Mouse (Mus musculus) ES-E14 (cell line): ENCODE results near the gene Hsp90aa1. TPM values are rescaled to one million over a fixed set of nuclear protein-coding genes. Genes with fewer than 3 reads are reported as not detected.

Experiments
- DNase-seq: peaks from one replicate; pipeline ENCODE4 v3.0.0-alpha.2; 2013; ENCODE audit warnings: low read depth, low spot score
- H3K27ac ChIP-seq: 2 replicates; pipeline ENCODE4 v1.5.1; 2012; ENCODE audit warnings: low read depth, mild to moderate bottlenecking, low read length, moderate library complexity, mixed read lengths; ENCODE audit not compliant: poor library complexity, insufficient read depth, severe bottlenecking
- H3K36me3 ChIP-seq: 2 replicates; pipeline ENCODE4 v1.6.1; 2012; ENCODE audit warnings: mild to moderate bottlenecking, low read length, moderate library complexity, mixed read lengths; ENCODE audit not compliant: control insufficient read depth, poor library complexity, insufficient read depth, severe bottlenecking
- H3K4me1 ChIP-seq, 2 experiments: fragments of 150-350 bp in 1 of 2; sonication (generic) in 1 of 2; 2 replicates each; pipeline ENCODE4 v1.6.1; 2012; ENCODE audit warnings: low read length in 2 of 2, mild to moderate bottlenecking in 1 of 2, mixed read lengths in 1 of 2; ENCODE audit not compliant: control insufficient read depth in 2 of 2, insufficient read depth in 2 of 2, poor library complexity in 1 of 2
- H3K4me3 ChIP-seq, 2 experiments: fragments of 150-350 bp in 1 of 2; sonication (generic) in 1 of 2; 2 replicates each; pipeline ENCODE4 v1.5.1; 2012; ENCODE audit warnings: low read length in 2 of 2, low read depth in 1 of 2, mild to moderate bottlenecking in 1 of 2, mixed read lengths in 1 of 2; ENCODE audit not compliant: insufficient read depth in 1 of 2, poor library complexity in 1 of 2, severe bottlenecking in 1 of 2
- H3K9ac ChIP-seq: 2 replicates; pipeline ENCODE4 v1.6.1; 2012; ENCODE audit warnings: low read depth, mild to moderate bottlenecking, low read length, mixed read lengths; ENCODE audit not compliant: poor library complexity, insufficient read depth, severe bottlenecking
- H3K9me3 ChIP-seq: fragments of 150-350 bp; sonication (generic); 2 replicates; pipeline ENCODE4 v1.6.1; 2012; ENCODE audit warnings: low read depth, mild to moderate bottlenecking, low read length; ENCODE audit not compliant: control insufficient read depth, insufficient read depth
- CHD2 ChIP-seq: IDR thresholded peaks from 2 replicates; pipeline ENCODE4 v1.6.1; 2014; ENCODE audit warnings: mild to moderate bottlenecking, low read depth, low read length, inconsistent platforms
- HCFC1 ChIP-seq: IDR thresholded peaks from 2 replicates; pipeline ENCODE4 v1.6.1; 2012; ENCODE audit warnings: low read length, inconsistent platforms, borderline replicate concordance; ENCODE audit not compliant: insufficient read depth
- MAFK ChIP-seq: IDR thresholded peaks from 2 replicates; pipeline ENCODE4 v1.6.1; 2014; ENCODE audit warnings: mild to moderate bottlenecking, low read depth, low read length, inconsistent platforms; ENCODE audit not compliant: insufficient read depth
- ZC3H11A ChIP-seq: IDR thresholded peaks from 2 replicates; pipeline ENCODE4 v1.6.1; 2012; ENCODE audit warnings: low read depth, mild to moderate bottlenecking, inconsistent platforms, low read length, borderline replicate concordance
- ZNF384 ChIP-seq: IDR thresholded peaks from 2 replicates; pipeline ENCODE4 v1.6.1; 2012; ENCODE audit warnings: low read depth, low read length, inconsistent platforms
- in situ Hi-C, 2 experiments: fragments of 600-800 bp; cut with MboI; formaldehyde crosslinking; loops; one replicate each; pipeline ENCODE4 v1.15.1; 2025; ENCODE audit warnings: low sequenced_read_pairs in 2 of 2, inconsistent platforms in 1 of 2; ENCODE audit not compliant: unreplicated experiment in 2 of 2
- total RNA-seq: library from RNA; depleted of rRNA; stranded (reverse); fragments of 300-350 nt; gene quantifications from 2 replicates; pipeline ENCODE4 v1.2.3, GENCODE M21; 2012; rRNA removed

Gene Hsp90aa1
- total RNA-seq, 1 experiment = 2,383 TPM

GRCm38 (mm10) chr12:110650241-110650641 is 52.3 kb downstream of the Hsp90aa1 start:
- no peaks in the 10 kb centered on the region for H3K4me1 ChIP-seq
- peaks cover 86% of the 10 kb centered on the region for H3K36me3 ChIP-seq
- no peaks in the 10 kb centered on the region for H3K9me3 ChIP-seq
- H3K4me3 ChIP-seq = no peak overlapping the region
- DNase-seq = no peak
- no peak overlapping the region for H3K9ac ChIP-seq
- no peak overlapping the region for H3K27ac ChIP-seq
- in situ Hi-C loops = loop anchor here in 1 of 2 experiments (5.0 kb wide), 1 partner anchor 33 kb away; no protein-coding TSS in a partner anchor
- TF ChIP-seq MAFK = no peak
- no peak for TF ChIP-seq HCFC1
- TF ChIP-seq CHD2 = no peak
- TF ChIP-seq ZNF384 = no peak
- no peak for TF ChIP-seq ZC3H11A

Other genes starting within 250 kb of the Hsp90aa1 start
- 405 and 694 TPM in 2 replicates for gene Dync1h1, start 101.3 kb downstream of the Hsp90aa1 start, total RNA-seq
- not detected in 2 replicates for gene 1700001K19Rik, start 20.1 kb downstream of the Hsp90aa1 start, total RNA-seq
- 27.4 and 30.3 TPM in 2 replicates for gene Wdr20, start 35.2 kb upstream of the Hsp90aa1 start, total RNA-seq
- 14.9 and 23.5 TPM in 2 replicates for gene Mok, start 138.2 kb upstream of the Hsp90aa1 start, total RNA-seq
- 5.4 and 8.0 TPM in 2 replicates for gene Zfp839, start 147.5 kb upstream of the Hsp90aa1 start, total RNA-seq
- gene Cinp, start 186.4 kb upstream of the Hsp90aa1 start, total RNA-seq = 77.6 and 86.5 TPM in 2 replicates
- gene Tecpr2, start 186.5 kb upstream of the Hsp90aa1 start, total RNA-seq = 11.2 and 12.6 TPM in 2 replicates